Mouse (Mus musculus) skeletal muscle tissue, adult 2 months (tissue): ENCODE data around the gene Rftn1.

Experiments
- DNase-seq: peaks from one replicate; pipeline ENCODE4 v3.0.0-alpha.2; 2012; ENCODE audit warnings: low read depth, low spot score

Gene Rftn1

DNA sequence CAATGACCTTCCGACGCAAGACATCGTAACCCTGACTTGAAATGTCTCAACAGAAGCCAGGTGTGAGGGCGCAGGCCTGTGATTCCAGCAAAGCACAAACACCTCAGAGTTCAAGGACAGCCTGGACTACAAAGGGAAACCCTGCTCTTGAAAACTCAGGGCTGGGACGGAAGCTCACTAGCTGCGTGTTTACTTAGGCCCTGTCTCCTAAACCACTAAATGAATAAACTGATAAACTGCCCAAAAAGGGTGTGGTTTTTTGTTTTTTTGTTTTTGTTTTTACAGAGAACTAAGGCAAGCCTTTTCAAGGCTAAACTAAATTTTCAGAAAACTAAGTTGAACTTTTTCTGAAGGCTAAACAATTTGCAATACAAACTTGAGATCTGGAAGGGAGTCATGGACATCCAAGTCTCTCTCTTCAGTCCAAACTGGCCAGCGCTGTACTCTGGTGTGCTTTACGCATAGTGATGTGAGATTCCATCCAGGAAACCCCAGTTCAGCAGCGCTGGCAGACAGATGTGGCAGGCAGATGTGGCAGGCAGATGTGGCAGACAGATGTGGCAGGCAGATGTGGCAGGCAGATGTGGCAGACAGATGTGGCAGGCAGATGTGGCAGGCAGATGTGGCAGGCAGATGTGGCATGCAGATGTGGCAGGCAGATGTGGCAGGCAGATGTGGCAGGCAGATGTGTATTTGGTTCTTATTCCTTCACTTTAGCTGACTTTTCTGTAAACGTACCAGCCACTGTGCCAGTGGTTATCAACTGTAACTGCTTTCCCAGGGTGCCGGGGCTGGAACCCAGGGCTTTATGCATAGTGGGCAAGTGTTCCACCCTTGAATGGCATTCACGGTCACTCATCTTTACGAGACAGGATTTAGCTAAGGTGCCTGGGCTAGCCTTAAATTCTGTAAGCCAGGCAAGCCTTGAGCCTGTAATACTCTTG, 158.7 kb downstream of the Rftn1 start:
- DNase-seq = no peak

DNA sequence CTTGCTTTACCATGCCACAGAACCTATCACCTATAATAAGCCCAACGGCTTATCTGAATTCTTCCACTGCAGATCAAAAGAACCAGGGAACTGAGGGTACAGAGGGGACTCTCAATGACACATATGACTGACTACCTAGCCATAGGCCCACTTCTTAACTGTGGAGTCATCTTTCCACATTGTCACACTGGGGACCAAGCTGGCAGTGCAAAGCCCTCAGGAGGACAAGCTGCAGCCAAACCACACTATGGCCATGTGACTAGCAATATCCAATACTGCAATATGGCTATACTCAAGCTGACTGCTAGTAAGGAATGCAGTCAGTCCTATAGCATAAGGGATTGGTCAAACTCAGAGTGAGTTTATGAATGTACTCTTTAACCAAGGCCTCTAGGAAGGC, 164.8 kb downstream of the Rftn1 start:
- no peak for DNase-seq

DNA sequence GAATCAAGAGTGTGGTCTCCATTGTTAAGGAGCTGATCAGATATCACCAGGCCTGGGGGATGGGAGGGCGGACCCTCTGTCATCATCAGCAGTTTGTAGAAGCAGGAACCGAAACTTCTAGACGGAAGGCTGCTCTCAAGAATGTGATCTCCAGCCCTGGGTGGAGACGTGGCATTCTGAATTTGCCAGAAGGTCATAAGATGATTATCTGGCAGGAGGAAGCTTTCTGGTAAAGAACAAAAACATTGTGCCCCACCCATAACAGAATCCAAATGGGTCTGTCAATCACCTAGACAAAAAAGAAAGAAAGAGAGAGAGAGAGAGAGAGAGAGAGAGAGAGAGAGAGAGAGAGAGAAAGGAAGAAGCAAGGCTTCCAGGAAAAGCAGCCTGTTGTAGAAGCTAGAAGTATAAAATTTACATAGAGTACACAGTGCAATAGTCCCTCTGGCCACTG, 165.3 kb downstream of the Rftn1 start:
- peak; percentile 57 for DNase-seq

DNA sequence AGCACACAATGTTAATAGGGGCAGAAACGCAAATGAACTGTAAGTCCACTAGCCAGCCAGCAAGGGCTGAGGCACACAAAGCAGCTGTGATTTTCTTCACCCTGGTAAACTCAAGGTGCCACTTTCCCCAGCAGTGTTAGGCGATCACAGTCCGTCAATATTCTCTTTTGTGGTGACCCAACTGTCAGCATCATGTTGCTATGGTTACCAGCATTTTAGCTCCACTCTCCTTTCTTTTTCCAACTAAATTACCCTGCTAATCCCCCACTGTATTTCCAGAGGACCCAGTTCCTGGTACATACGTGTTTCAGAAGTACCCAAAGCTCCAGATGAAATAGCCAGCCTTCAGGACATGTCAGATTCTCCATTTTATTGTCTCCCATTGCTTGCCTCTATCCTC, 169.1 kb downstream of the Rftn1 start:
- DNase-seq = no peak

DNA sequence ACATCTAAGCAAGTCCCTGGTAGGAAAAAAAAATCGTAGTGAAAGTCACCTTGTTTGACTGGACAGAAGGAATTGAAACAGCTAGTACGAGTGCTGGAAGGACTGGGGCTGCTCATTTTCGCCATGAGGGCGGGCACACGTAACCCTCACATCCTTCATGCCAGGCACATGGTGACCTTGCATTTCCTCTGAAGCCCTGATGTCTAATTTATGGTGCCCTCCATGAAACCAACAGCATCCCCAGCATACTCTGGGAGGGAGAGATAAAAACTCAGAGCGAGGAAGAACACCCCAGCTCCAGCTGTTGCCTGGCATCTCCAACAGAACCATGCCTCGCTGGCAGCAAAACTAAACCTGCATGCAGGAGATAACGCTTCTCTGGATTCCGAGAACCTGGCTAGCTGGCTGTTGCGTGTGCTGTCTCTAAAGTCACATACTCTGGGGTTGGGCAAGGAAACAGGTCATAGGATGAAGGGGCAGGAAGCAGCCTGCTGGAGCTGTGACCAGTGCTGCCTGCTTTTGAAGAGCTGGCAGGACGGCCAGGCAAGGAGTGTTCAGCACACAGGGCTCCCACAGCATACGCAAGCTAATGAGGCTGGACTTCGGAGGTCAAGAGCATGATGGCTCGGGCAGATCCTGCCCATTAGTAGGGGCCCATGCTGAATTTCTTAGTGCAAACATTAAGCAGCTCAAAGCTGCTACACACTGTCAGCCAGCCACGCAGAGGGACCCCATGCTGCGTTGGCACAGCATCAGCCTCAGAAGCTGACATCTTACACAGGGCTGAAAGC, 170.1 kb downstream of the Rftn1 start:
- peak; percentile 40 for DNase-seq

DNA sequence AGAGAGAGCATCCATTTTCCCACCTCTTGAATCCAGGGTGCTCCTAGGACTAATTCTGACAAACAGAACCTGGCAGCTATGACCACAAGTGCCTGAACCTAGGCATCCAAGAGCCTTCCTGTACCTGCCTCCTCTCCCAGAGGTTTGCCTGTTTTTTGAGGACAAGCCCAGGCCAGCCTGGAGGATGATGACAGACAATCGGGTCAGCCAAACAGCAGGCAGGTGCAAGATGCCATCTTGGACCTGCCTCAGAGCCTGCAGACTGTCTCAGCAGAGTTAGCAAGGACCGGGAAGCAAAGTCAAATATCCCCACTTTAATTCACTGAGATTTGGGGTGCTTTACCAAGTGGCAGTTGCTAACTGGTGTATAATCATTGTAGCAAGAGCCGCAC, 170.7 kb downstream of the Rftn1 start:
- DNase-seq = no peak

DNA sequence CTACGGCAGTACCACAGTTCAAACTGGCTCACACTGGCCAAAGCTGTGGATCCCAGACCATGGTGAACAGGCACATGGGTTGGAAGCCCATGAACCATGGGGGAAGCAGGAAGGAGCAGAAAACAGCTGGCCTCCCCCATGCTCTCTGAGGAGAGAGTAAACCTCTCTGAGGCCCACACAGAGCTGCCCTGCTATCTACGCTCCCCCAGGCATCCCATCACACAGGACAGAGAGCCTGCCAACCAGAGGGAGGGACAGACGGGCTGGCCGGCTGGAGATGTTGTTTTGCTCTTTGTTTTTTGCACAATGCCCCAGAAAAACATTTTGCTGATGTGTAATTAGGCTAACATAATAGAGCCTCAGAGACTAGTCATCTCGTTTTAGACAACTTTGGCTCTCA, 171.4 kb downstream of the Rftn1 start:
- no peak for DNase-seq

DNA sequence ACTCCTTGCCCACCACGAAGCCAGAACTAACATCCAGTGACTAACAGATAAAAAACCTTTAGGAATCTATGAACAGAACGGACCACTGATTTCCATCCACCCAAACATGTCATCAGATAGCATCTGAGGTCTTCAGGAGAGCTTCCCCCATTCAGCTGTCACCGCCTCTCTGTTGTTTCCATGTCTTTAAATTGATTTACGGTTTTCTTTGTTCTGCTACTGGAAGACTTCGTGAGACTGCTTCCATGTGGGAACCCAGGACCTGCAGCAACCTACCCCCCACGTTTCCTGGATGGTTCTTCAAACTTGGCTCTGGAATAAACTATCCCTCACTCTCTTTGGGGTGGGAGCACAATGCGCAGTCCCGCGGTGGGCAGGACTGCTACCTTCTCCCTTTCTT, 175.8 kb downstream of the Rftn1 start:
- DNase-seq = no peak

DNA sequence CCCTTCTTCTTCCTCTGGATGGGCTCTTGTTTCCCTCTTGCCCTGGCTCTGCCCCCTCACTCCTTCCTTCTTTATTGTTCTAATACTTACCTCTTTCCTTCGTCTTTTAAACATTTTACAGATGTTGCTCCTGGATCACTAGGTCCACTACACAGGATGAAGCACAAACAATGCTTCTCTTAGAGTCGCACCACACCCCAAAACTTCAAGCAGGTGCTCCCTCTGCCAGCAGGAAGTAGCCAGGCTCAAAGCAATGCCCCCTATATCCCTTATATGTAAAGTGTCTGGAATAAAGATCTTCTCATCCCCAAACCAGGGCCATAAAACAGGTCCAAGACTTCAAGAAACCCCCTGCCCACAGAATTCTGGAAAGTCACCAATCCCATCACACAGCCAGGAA, 176.6 kb downstream of the Rftn1 start:
- DNase-seq = no peak

DNA sequence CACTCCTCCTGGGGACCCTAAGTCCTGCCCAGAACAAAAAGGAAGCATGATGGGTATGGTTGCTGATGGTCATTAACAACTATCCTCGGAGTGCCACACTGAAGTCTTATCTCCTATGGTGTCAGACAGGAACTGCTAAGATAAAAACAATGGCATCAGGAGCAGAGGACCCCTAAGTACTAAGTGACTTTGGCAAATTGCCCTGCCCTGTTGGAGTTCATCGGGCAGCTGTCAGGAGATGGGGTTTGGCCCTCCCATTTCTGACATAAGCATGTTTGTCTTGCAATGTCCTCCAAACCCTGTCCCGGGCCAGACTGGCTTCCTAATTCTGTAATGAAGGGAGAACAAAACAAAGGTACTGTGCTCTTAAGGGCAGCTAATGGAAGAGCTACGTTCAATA, 180.4 kb downstream of the Rftn1 start:
- DNase-seq = no peak

DNA sequence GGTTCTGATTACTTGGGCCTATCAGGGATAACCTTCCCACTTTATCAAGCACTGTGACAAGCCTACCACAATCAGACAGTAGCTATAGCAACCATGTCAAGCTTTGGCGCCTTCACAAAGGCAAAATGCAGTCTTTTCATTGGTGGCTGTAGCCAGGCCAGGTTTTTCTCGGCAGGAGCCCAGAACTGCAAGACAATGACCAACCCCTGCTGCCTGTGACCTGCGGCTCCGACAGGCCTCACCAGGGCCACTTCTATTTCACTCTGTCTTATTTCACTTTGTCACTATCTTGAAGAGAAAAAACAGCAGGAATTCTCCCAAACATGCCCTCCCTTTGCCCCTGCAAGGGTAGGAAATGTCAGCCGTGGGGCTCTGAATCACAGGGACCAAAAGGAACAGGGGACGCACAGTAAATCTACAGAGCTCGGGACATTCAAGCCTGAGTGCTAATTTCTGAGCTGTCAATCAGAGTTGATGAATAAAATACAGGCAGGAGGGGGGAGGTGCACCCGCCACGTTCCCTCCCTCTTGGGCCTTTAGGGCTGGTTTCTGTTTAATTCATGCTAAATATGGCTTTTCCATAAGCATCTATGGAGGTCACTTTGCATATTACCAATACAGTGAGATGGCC, 183.6 kb downstream of the Rftn1 start:
- no peak for DNase-seq

DNA sequence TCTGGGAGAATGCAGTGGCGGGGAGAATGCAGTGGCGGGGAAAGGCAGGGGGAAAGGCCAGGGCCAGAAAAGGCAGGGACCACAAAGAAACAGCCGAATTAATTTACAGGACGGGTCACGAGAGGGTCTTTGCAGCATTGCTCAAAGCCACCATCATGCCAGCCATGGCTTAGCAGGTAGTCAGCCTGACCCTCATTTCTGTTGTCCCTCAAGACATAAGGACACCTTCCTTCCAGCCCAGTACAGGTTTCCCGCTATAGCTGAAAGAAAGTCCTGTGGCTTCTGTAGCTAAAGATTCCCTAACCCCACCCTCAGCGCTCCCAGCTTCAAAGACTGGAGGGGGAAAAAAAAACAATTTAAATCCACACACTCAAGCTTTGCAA, 184.1 kb downstream of the Rftn1 start:
- DNase-seq = no peak

DNA sequence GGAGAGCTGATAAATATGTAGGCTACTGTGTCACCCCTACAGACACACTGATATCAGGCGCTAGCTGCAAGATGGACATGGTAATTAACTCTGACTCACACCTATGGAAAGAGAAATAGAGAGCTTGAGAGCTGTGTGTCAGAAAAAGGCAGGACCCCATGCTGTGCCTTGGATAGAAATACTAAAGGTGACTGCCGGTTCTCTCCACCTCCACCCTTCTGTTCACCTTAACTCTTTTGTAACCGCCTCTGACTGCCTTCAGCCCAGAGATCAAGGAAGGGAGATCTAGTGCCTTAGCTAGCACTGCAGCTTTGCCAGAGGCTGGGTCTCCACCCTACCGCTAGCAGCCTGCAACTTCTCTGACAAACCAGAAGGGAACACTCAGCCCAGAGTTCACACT, 187.3 kb downstream of the Rftn1 start:
- no peak for DNase-seq

DNA sequence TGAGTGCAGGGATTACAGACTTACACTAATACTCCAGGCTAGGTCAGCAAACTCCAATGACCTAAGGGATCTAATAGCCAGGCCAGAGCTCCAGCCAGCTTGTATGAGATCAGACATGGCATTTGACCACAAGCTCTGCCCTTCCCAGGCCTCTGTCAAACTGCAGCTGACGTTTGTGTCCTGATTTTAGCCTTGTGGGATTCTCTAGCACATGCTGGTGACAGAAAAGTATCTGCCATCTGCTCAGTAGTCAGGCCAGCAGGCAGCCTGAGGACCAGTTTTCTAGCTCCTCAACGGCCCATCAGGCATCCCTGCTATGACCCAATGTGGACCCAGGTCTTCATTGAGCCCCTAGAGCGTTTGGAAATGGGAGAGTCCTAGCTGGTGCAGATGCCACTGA, 188.3 kb downstream of the Rftn1 start:
- peak; percentile 93 for DNase-seq

DNA sequence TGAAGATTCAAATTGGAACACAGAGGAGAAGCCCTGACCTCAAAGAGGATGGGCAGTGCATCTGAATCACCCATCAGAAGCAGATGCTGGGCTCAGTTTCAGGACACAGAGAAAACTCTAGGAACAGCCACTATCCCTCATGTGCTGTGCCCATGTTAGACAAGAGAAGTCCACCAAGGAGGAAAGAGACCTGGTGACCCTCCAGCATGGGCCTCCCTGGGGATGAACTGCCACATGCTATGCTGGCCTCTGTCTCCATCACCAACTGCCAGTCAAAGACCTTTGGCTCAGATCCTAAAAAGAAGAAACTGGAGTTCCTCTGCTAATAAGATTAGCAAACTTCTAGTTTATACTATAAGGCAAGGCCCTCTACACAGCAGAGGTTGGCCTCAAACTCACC, 188.7 kb downstream of the Rftn1 start:
- DNase-seq = no peak

DNA sequence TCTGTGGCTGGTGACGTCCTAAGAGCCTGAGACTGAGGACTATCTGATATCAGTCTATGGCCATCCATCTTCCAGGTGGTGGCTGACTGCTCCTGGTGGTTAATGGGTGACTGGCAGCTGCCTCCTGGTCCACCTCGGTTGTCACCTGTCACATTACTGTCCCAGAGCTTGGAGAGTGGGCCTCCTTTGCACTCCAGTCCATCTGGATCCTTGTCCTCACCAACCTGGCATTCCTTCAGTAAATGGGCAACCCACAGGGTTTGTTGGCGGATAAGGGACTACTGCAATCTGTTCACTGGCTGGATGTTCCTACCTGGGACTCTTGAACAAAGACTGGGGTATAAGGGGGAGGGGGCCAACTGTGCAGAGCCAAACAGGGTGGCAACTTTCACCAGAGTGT, 189.9 kb downstream of the Rftn1 start:
- no peak for DNase-seq

DNA sequence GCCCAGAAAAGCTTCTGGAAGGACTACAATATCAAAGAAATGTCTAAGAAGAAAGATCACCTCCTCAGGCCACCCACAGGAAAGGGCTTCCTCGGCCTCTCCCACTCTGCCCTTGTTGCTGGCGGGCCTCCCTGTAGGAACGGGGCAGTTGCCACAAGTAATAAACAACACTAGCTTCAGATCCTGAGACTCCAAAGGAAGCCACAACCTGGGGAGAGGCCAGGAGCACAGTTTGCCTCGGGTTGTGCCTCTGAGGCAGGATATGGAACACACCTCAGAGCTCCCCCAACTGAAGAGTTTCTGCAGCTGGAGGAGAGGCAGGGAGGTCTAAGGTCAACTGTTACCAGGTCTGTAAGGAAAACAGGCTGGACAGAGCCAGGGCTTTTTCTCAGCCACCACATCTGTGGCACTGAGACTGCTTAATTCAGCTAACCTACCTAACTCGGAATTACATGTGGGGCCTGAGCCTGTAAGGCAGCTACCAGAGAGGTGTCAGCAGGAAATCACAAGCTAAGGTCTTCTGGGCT, 193.8 kb downstream of the Rftn1 start:
- DNase-seq = peak; percentile 42

DNA sequence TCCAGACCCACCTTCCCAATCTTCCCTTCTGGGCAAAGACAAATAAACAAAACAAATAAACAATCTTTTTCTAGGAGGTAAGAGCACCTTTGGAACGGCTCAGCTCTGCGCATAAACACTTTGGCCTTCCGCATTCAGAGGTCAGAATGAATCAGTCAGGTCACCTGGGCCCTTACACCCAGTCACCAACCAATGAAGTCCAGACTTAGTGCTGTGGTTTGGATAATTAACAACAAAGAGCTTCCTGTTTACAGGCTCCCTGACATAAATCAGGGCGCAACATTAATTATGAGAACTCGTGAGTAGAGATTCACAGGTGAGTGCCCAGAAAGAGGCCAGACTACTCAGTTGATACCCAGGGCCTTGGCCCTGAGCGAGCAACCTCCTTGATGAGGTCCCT, 194.4 kb downstream of the Rftn1 start:
- DNase-seq = no peak

DNA sequence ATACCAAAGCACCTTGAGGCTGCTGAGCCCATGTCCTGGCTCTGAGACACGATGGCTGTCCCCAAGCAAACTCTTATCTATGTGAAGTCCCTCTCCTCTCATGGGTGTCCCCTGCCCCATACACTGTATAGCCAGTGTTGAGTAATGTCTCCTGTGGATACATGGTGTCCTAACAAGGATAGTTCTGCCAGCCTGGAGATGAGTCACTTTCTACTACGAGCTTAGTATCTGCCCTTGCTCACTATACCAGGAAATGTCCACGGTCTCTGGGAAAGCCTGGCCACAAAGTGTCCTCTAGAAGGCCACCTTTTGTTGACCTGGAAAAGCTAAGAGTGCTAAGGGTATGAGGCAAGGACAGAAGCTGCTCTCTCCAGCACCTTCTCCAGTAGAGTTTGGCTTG, 195.2 kb downstream of the Rftn1 start:
- DNase-seq = no peak

DNA sequence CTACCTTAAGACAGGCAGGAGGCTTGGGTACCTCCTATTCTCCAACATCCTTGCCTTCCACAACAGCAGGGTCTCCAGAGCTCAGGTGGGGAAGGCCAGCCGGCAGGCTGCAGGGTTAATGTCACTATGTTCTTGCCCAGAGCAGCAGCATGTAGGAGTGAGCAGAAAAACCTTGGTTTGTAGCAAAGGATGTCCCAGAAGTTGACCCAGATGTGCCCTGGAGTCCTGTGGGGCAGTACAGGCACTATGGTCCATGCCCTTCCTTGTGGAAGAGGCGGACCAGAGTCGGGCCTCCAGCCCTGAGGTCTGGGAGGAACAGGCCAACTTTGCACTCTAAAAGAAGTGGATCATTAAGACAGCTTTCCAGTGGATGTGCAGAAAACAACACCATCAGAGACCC, 196.8 kb downstream of the Rftn1 start:
- no peak for DNase-seq

DNA sequence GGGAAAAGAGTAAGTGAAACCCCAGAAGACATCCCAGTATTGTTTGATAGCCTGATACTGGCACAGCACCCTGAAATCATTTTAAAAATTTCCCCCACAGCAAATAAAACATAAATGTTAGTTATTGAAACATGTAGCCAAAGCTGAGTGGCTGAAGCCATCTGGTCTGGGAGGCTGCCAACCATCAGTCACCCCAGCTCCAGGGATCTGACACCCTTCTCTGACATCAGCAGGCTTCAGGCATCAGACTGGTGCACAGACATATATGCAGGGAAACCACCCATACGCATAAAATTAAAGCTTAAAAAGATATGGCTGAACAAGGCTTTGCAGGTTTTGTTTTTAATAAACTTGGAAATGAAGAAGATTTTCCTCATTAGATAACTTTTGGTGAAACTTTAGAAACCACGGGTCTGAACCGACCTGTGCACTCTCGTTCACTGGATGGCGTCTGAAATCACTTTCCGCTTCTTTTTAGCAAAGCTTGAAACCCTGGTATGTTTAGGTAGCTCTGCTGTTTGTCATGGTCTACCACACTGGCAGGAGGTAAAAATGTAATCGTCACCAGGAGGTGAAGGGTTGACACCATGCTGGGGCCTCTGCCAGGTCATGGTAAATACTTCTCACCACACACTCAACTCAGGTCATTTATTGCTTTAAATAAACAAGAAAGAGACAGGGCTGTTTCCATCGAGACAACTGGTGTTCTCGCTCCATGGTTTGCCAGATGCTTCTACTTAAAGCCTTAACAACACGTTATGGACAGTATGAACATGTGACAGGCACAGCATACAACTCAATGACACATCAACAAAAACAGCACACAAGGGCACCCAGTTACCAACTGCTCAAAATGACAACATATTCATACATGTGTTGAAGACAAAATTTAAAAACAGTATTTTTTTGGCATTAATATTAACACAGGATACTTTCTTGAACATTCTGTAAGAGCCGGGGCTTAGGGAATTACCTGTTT, 197.6 kb downstream of the Rftn1 start:
- no peak for DNase-seq
